Mouse (Mus musculus) urinary bladder, postnatal 10 days (tissue): ENCODE measurements around the gene Slc6a20b.
"Not testable (repeated sequence)": the region's sequence is repeated elsewhere in the genome, so short reads cannot be mapped to it uniquely, and the experiment has no call there.

Experiments
- DNase-seq: peaks from one replicate; pipeline ENCODE4 v3.0.0; 2022; ENCODE audit warnings: low spot score

The Slc6a20b gene

DNA sequence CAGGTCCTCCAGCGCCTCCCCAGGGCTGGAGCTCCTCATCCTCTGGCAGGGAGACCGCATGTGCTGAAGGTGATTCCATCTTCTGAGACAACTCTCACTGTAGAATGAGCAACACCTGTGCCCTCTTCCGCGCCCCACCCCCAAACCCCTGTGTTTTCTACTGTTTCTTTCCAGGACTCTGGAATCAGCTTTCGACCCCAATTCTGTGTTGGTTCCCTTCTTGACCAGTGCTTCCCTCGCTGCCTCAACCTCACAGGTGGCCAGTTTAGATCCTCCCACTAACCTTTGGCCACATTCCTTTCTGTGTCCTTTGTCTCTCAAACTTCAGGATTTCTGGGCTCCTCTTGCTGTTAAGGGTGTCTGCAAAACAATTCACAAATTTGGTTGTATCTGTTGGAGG lies at the start of gene Slc6a20b:
Gene Slc6a20b (minus strand): TSS at position 285 of the 400 bp plus-strand sequence.
- DNase-seq, result no peak

DNA sequence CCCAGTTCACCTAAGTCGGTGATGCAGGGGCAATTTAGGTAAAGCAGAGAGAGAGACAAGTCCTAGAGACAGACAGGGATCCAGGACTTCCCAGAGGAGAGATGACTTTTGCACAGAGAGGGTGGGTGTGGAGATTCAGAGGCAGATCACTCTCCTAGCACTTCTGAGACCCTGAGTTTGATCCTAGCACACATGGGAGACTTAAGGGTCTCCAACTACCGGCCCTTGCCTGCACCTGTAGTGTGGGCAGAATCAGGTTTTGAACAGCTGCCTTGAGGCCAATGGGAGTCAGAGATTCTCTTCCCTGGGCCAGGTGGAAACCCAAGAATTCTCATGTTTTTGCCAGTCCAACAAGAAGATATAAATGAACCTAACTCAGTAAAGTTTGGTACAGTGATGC lies 46.8 kb upstream of the Slc6a20b start:
- DNase-seq, result no peak

DNA sequence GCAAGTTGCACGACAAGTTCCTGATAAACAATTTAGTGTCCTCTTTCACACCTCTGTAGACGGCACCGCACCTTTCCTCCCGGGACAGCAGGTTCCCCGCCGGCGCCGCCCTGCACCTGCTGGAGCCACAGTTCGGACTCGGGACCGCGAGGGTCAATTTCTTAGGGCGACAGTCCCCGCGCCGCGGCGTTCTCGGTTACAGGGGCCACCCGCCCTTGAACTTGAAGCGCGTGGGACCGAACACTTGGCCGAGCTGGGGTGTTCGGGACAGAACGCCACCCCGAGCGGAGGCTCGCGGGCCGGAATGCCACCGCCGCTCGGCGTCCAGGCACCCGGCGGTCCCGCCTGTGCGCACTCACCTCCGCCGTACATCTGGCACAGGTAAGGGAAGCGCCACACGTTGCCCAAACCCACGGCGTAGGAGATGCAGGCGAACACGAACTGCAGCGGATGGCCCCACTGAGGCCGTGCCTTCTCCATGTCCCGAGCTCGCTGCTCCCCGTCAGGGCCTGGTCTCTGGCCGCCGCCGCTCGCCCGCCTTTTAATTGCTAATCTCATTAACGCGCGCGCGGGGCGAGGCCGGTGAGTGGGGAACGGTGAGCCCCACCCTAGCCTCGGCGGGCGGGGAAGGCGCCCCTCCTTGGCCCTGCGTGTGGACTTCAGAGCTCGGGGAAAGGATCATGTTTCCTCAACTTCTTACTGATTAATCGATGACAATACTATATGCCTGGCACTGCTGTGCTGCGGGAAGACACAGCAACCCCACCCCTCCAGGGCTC lies 46.2 kb upstream of the Slc6a20b start, which contains the start of the genes Ccr9 and Slc6a20a:
Gene Ccr9 (plus strand): TSS at position 113 of the 779 bp plus-strand sequence.
Gene Slc6a20a (minus strand): TSS at position 559 of the 779 bp plus-strand sequence.
- DNase-seq, result no peak

DNA sequence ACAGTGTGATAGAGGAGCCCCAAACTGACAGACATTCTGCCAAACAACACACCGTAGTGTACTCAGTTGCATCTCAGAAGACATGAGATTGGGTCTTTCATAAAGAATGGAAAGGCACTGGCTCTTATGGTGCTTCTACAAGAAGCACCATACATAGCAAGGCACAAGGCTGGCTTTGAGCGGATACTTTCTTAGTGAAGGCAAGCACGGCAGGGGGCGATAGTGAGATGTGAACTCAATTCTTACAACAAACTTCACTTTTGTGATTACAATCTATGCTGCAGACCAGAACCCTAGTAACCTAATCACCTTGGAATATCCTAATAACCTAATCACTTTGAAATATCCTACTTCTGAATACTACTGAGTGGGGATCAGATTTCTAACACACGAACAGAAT lies 33.3 kb upstream of the Slc6a20b start:
- DNase-seq, result no peak

- DNase-seq, result not testable (repeated sequence)
Observed at GRCm38 (mm10) chr9:123659986-123660676, 27.8 kb upstream of the Slc6a20b start.

- DNase-seq, result no peak
Observed at GRCm38 (mm10) chr9:123658981-123659380, 26.6 kb upstream of the Slc6a20b start.

GRCm38 (mm10) chr9:123657457-123657856 lies 25.1 kb upstream of the Slc6a20b start:
- no peak for DNase-seq

- no peak for DNase-seq
Observed at GRCm38 (mm10) chr9:123651369-123651768, 19.0 kb upstream of the Slc6a20b start.

DNA sequence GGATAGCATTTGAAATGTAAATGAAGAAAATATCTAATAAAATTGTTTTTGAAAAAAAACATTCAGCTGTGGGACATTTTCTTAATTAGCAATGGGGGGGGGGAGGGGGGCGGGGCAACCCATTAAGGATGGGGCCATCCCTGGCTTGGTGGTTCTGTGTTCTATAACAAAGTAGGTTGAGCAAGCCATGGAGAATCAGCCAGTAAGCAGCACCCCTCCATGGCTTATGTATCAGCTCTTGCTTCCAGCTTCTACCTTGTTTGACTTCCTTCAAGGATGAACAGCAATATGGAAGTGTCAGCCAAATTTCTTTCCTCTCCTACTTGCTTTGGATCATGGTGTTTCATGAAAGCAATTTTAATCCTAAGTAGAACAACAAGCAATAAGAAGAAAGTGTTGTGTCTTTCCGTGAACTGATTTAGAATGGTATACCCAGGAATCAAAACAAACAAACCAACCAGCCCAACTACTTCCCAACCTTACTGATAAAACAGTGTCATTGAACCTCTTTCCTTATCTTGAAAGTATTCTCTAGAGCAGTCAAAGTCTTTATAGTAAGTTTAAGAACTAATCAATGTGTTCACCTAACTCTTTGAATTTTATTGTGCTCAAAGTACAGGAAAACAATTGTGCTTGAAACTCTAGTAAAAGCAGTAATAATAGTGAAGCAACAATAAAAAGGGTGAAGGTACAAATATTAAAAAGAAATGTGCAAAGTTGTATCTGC lies 17.6 kb upstream of the Slc6a20b start:
- no peak for DNase-seq

DNA sequence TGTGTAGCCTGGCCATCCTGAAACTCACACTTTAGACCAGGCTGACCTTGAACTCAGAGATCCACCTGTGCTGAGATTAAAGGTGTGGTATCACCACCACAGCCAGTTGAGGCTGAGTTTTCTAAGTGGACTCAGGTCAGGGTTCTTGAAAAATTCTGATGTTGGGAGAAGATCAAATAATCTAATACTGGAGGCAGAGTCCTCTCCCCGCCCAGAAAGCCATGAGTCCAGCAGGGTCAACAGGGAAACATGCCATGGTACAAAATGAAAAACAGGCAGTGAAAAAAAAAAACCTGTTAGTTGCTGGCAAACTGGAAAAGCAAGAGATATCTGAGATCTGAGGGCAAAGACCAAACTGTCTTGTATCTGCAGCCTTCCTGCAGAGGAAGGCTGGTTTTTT lies 7.7 kb upstream of the Slc6a20b start:
- no peak for DNase-seq

DNA sequence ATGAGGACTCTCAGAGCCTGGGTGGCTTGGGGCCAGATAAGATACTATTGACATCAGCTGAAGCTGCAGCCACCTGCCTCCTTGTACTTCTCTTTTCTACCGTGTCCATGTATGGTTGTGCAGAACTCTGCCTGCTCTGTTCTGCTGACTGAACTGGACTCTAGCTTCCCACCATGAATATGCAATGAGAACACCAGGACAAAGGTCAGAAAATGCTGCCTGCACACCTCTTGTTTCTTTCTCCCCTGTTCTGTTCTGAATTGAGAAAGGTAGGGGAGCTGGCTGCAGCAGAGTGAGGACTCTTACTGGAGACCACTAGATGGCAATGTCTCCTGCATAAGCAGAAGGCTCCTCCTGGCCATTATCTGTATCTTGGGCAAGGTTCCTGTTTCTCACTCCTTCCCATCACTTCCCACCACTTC lies 6.3 kb upstream of the Slc6a20b start:
- DNase-seq, result no peak

- no peak for DNase-seq
Observed at GRCm38 (mm10) chr9:123638231-123638630, 5.9 kb upstream of the Slc6a20b start.

- DNase-seq, result no peak
Observed at GRCm38 (mm10) chr9:123636771-123637170, 4.4 kb upstream of the Slc6a20b start.

- no peak for DNase-seq
Observed at GRCm38 (mm10) chr9:123632993-123633392, 628 bp upstream of the Slc6a20b start.

GRCm38 (mm10) chr9:123631666-123632065 lies 699 bp downstream of the Slc6a20b start:
- DNase-seq, result no peak

- DNase-seq, result no peak
Observed at GRCm38 (mm10) chr9:123625821-123626220, 6.5 kb downstream of the Slc6a20b start.

DNA sequence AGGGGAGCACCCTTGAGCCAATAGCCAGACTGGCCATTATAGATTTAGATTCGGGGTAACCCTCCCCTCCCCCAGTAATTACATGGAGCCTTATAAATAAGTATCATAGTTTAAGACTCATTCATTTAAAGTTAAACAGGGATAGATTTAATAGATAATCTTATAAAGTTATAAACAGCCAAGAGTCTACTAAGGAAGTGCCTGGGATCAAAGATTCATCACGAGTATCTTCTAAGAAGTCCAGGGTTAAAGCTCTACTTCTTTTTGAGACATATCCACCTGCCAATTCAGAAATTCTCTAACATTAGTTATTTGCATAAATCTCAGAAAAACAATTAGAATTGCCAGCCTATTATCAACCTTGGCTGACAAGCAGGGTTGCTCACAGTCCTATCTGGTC lies 7.6 kb downstream of the Slc6a20b start:
- DNase-seq, result no peak

GRCm38 (mm10) chr9:123620311-123621098 lies 11.9 kb downstream of the Slc6a20b start:
- DNase-seq, result no peak

GRCm38 (mm10) chr9:123601529-123601928 lies 30.8 kb downstream of the Slc6a20b start:
- no peak for DNase-seq

- DNase-seq, result no peak
Observed at GRCm38 (mm10) chr9:123597376-123597775, 35.0 kb downstream of the Slc6a20b start.

GRCm38 (mm10) chr9:123596910-123597309 lies 35.5 kb downstream of the Slc6a20b start:
- no peak for DNase-seq

DNA sequence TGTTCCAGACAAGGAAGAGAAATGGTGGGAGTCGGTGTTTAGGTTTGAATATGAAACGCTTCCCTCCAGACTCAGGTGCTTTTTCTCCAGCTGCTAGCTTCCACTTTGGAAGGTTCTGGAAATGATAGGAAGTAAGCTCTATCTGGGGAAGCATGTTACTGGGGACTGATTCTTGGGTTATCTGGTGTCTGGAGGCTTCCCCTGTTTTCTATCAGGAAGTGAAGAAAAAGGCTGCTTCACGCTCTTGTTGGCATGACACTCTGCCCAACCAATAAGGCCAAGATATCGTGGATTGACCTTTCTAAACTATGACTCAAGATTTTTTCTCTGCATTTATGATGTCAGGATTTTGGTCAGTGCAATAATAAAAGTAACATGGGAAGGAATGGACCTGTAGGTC lies 37.2 kb downstream of the Slc6a20b start:
- no peak for DNase-seq
